Mouse (Mus musculus) bone marrow macrophage, adult 2 months (primary cell): ENCODE data around the gene Arhgap42. TPM values are rescaled to one million over a fixed set of nuclear protein-coding genes. Genes with fewer than 3 reads are reported as not detected.

Experiments used
- H3K27ac ChIP-seq: 2 replicates; pipeline ENCODE4 v1.5.1; 2012; ENCODE audit warnings: low read depth, low read length; ENCODE audit not compliant: insufficient read depth
- H3K4me1 ChIP-seq: 2 replicates; pipeline ENCODE4 v1.6.1; 2012; ENCODE audit warnings: low read length; ENCODE audit not compliant: control insufficient read depth, insufficient read depth
- H3K4me3 ChIP-seq: 2 replicates; pipeline ENCODE4 v1.5.1; 2012; ENCODE audit warnings: mild to moderate bottlenecking, low read length, moderate library complexity; ENCODE audit not compliant: insufficient read depth
- CTCF ChIP-seq: IDR thresholded peaks from 2 replicates; pipeline ENCODE4 v1.5.1; 2012; ENCODE audit warnings: low read depth, mild to moderate bottlenecking, low read length, moderate library complexity
- POLR2A ChIP-seq: IDR thresholded peaks from 2 replicates; pipeline ENCODE4 v1.6.1; 2012; ENCODE audit warnings: mild to moderate bottlenecking, low read depth, low read length, borderline replicate concordance
- polyA plus RNA-seq: library from polyadenylated mRNA; stranded (reverse); fragments of >200 nt; gene quantifications from 2 replicates; pipeline ENCODE4 v1.2.4, GENCODE M21; 2012; ENCODE audit not compliant: missing spikeins, insufficient read depth, insufficient read length

Arhgap42 gene
- polyA plus RNA-seq, 1 experiment, result not detected

DNA sequence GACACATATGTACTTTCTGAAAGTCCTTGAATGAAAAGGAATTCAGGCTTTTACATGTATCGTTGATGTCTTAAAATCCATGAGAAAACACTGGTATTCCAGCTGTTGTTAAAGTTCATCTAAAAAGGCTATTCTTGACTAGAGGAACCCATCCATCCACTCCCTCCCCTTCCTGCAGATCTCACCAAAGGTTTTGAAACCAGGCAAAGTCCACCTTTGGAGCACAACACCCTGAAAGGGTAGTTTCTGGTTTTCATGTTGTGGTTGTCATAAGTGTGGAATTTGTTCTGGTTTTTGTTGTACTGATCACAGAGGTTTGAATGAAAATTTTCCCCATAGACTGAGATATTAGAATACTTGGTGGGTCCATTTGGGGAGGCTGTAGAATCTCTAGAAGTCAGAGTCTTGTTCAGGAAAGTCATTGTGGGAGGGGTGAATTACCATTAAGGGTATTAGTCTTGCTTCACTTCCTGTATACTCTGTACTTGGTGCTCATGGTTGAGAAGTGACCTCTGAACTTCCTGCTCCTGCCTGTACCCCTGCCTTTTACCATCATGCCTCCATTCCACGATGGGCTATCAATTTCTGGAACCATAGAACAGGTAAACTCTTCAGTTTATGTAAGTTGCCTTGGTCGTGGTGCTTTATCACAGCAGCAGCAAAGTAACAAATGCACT lies 27.4 kb downstream of the Arhgap42 start:
- Histone ChIP-seq H3K4me1 (no peaks in the 10 kb centered on the region), H3K4me3 (no peak overlapping the region), H3K27ac (no peak overlapping the region)
- TF ChIP-seq POLR2A (no peak), CTCF (no peak)

GRCm38 (mm10) chr9:9210464-9210863 lies 28.4 kb downstream of the Arhgap42 start:
- TF ChIP-seq CTCF (no peak), POLR2A (no peak)

GRCm38 (mm10) chr9:9208205-9208604 lies 30.7 kb downstream of the Arhgap42 start:
- TF ChIP-seq POLR2A, result no peak
- no peak for TF ChIP-seq CTCF
- Histone ChIP-seq H3K27ac (no peak overlapping the region), H3K4me3 (no peak overlapping the region), H3K4me1 (no peaks in the 10 kb centered on the region)

More at GRCm38 (mm10) chr9:9210464-9210863, 28.4 kb downstream of the Arhgap42 start:
- Histone ChIP-seq H3K27ac (no peak overlapping the region), H3K4me1 (no peaks in the 10 kb centered on the region), H3K4me3 (no peak overlapping the region)

DNA sequence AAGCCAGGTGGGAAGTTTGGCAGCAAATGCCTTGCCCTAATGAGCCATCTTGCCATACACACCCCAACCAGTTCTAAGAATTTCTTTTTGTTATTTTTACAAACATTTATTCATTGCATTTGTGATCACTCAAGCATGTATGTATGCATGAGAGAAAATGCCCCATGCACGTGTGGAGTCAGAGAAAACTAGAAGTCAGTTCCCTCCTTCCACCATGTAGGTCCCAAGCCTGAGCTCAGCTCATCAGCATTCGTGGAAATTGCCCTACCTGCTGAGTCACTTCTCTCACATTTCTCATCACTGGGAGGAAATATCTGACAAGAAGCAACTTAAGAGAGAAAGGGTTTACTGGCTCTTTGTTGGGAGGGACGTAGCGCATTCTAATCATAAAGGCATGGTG lies 31.6 kb downstream of the Arhgap42 start:
- H3K27ac ChIP-seq, result no peak overlapping the region
- TF ChIP-seq POLR2A (no peak), CTCF (no peak)
- H3K4me1 ChIP-seq, result no peaks in the 10 kb centered on the region
- no peak overlapping the region for H3K4me3 ChIP-seq

DNA sequence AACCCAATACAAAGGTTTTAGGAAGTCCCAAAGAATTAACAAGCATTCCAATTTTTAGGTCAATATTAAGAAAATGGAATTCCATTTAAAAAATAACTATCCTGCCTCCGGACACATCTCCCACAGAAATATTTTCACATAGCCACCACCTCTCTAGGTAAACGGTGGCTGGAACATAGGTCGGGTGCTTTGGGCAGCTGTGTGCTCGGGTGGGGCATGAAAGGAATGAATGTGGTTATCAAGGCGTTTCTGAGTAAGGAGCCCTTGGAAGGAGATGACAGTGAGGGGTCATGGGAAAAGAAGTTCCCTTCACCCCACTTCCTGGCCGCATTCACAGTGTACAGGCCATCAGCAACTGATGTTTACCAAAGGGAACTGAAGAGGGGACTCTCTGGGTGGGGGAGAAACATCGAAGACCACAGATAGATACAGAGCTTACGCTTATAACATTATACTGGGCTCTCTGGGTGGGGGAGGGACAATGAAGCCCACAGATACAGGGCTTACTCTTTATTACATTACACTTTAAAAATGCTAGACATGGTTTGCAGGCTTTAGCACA lies 38.0 kb downstream of the Arhgap42 start:
- no peak for TF ChIP-seq CTCF
- no peak overlapping the region for H3K27ac ChIP-seq
- no peaks in the 10 kb centered on the region for H3K4me1 ChIP-seq

DNA sequence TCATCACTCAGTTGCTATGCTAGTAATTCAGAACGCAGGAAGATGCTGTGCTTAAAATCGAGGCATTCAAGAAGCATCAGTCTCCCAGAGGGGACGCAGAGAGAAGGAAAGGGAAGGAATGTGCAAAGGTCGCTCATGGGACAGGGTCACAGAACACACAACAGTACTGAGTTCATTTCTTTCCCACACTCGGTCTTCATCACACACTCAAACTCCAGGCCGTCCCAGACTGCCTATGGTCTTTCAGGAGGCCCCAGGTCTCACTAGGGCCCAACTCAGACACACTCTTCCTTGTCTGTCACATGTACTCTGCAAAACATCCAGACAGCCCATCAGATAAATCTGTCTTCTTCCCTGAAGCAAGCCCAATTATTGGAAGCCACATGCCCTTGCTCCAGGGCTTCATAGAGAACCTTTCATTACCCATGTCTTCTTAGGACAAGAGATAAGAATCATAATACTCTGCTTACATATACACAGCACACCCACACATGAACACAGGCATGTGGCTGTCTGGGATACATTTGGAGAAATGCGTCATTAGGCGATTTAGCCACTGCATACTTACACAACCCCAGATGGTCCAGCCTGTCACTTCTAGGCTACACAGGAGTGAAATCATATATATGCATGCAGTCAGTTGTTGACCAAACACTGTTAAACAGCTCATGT lies 39.6 kb downstream of the Arhgap42 start:
- no peaks in the 10 kb centered on the region for H3K4me1 ChIP-seq
- no peak overlapping the region for H3K27ac ChIP-seq
- no peak overlapping the region for H3K4me3 ChIP-seq
- no peak for TF ChIP-seq POLR2A
- TF ChIP-seq CTCF, result no peak

More for the DNA sequence above, 38.0 kb downstream of the Arhgap42 start:
- H3K4me3 ChIP-seq, result no peak overlapping the region

DNA sequence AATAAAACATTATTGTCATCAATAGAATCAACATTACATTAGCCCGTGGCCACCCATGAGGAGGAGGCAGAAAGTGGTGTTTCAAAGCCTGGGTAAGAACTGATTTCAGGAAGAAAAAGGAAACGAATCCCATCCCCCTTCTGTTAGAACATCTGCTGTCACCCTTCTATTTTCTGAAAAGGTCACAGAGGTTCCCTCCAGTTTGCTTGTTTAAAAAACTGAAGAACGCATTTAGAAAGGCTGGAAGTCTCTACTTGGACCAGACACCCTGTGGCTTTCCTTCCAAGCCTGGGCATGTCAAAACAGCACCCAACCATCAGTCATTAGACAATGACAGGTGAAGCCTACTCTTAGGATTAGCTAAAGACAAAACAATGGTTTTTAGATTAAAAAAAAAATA lies 40.3 kb downstream of the Arhgap42 start:
- Histone ChIP-seq H3K4me3 (no peak overlapping the region), H3K27ac (no peak overlapping the region), H3K4me1 (no peaks in the 10 kb centered on the region)
- TF ChIP-seq CTCF, result no peak
- TF ChIP-seq POLR2A, result no peak

DNA sequence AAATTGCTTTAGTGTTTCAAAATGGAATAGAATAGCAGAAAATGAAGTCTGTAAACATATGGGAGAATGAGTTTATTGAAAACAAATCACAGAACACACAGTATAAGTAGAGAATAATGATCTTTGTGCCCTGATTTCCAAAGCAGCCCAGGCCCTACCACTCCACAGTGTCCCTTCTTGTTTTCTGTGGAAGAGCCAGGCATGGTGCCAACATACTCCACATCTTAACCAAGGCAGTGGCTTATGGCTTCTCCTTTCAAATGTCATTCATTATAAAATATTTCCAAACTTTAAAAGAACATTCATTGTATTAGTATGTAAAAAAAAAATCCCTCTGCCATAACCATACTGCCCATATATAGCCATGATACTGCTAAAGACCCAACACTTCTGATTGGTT lies 42.9 kb downstream of the Arhgap42 start:
- Histone ChIP-seq H3K4me1 (no peaks in the 10 kb centered on the region), H3K27ac (no peak overlapping the region), H3K4me3 (no peak overlapping the region)
- no peak for TF ChIP-seq CTCF
- TF ChIP-seq POLR2A, result no peak

- H3K4me3 ChIP-seq, result no peak overlapping the region
- TF ChIP-seq CTCF, result no peak
- no peak for TF ChIP-seq POLR2A
- H3K4me1 ChIP-seq, result no peaks in the 10 kb centered on the region
- H3K27ac ChIP-seq, result no peak overlapping the region
Measured at GRCm38 (mm10) chr9:9194496-9194895, 44.4 kb downstream of the Arhgap42 start.

- Histone ChIP-seq H3K4me1 (no peaks in the 10 kb centered on the region), H3K27ac (no peak overlapping the region), H3K4me3 (no peak overlapping the region)
- TF ChIP-seq CTCF (no peak), POLR2A (no peak)
Measured at GRCm38 (mm10) chr9:9192716-9193115, 46.2 kb downstream of the Arhgap42 start.
